Mouse (Mus musculus): ENCODE data around the gene Hus1b. TPM values are rescaled to one million over a fixed set of nuclear protein-coding genes. Genes with fewer than 3 reads are reported as not detected.
A peak's percentile ranks its signal among the peaks of the same experiment; 100 is the strongest.

The Hus1b gene
- polyA plus RNA-seq, 1 experiment from 2014 or later: not detected

DNA sequence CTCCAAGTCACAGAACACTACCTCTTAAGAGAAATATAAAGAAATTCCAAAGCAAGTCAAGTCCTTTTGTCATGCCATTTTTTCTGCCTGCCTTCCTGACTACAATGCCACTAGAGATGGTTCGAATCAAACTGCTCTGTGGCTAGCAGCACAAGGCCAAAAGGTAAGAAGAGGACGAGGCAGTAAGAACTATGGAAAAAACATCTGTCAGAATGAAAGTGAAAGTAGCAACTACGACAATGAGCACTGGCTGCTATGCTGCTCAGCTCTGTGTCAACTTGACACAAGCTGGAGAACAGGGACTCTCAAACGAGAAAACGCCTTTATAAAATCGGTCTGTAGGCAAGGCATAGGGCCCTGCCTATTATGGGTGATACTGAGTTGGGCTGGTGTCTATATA, 14.6 kb downstream of the Hus1b start:
- H3K4me2 ChIP-seq: no peak overlapping the region
- no peaks in the 10 kb centered on the region for H3K9me3 ChIP-seq
- WGBS: 71% methylated on average over 6 of the region's 6 CpGs
- H3K27me3 ChIP-seq: no peaks in the 10 kb centered on the region
- H3K4me1 ChIP-seq: no peaks in the 10 kb centered on the region
- H3K36me3 ChIP-seq (replicated peaks): 0 out of 2 replicates have a peak, but pooled peaks cover 4% of the 10 kb centered on the region
- H3K27ac ChIP-seq: no peak overlapping the region
- no peak for ATAC-seq (ENCODE audit: low FRiP score)
- H3K4me3 ChIP-seq (replicated peaks): no peak overlapping the region
- no peak overlapping the region for H3K9ac ChIP-seq

DNA sequence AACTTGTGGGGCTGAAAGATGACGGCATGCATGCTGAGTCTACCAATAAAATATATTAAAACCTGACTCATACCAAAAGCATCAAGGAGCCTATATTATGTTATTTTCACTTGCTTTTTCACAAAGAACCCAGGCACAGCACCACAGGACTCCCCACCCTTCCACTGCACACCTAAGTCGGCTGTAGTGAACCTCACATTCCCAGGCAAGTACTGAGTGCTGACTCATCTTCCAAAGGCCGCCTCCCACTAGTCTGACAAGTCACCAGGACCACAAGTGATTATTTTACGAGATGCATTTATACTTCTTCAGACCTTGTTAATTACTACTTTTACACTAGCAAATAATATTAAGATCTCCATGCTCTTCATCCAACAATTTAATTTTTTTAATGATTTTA, 15.9 kb downstream of the Hus1b start:
- ATAC-seq (ENCODE audit: low FRiP score): no peak
- Histone ChIP-seq H3K4me2 (no peak overlapping the region), H3K27me3 (no peaks in the 10 kb centered on the region), H3K9ac (no peak overlapping the region), H3K36me3 (replicated peaks) (0 out of 2 replicates have a peak, but pooled peaks cover 8% of the 10 kb centered on the region), H3K27ac (no peak overlapping the region), H3K4me3 (replicated peaks) (no peak overlapping the region), H3K9me3 (no peaks in the 10 kb centered on the region), H3K4me1 (no peaks in the 10 kb centered on the region)
- 88% methylated on average over 4 of the region's 4 CpGs for WGBS

DNA sequence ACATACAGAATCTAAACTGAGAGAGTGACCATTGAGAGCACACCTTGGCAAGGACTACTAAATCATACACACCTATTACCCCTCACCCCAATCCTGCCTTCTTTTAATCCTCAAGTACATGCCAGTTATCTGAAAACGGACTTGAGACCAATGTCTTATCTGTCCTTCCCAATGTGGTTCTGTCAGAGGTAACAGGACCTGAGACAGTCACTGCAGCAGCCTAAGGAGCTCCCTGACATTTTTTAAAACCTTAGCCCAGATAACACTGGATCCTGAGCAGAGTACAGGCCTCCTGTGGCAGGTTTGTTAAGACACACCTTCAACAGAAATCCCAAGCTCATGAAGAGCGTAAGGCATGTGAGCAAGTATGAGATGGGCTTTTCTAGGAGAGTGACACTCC, 18.4 kb downstream of the Hus1b start:
- Histone ChIP-seq H3K36me3 (replicated peaks) (peaks cover 12% of the 10 kb centered on the region; the same call in 1 of the 2 replicates), H3K9me3 (no peaks in the 10 kb centered on the region), H3K4me3 (replicated peaks) (no peak overlapping the region), H3K27ac (no peak overlapping the region), H3K4me1 (no peaks in the 10 kb centered on the region), H3K9ac (no peak overlapping the region), H3K4me2 (no peak overlapping the region), H3K27me3 (no peaks in the 10 kb centered on the region)
- ATAC-seq (ENCODE audit: low FRiP score): no peak
- 93% methylated on average over 2 of the region's 2 CpGs for WGBS

DNA sequence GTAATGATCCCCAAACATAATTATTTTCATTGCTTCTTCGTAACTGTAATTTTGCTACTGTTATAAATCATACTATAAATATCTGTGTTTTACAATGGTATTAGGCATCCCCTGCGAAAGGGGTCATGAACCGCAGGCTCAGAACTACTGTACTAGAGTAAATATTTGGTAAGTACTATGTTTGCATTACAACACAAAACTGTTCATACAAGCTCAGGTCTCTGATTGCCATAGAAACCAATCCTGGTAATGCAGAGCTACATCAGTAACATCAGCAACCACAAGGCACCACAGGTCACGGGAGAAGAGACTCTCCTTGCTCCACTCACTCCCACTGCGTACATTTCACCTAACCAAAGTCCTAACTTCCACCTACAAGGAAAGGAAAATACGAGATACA, 23.3 kb downstream of the Hus1b start:
- no peaks in the 10 kb centered on the region for H3K4me1 ChIP-seq
- no peak for ATAC-seq (ENCODE audit: low FRiP score)
- no peaks in the 10 kb centered on the region for H3K9me3 ChIP-seq
- no peak overlapping the region for H3K27ac ChIP-seq
- H3K4me2 ChIP-seq: no peak overlapping the region
- no peak overlapping the region for H3K4me3 ChIP-seq (replicated peaks)
- H3K9ac ChIP-seq: no peak overlapping the region
- peaks cover 7% of the 10 kb centered on the region; the same call in 1 of the 2 replicates for H3K36me3 ChIP-seq (replicated peaks)
- no peaks in the 10 kb centered on the region for H3K27me3 ChIP-seq
- WGBS: 90% methylated on average over 6 of the region's 6 CpGs

DNA sequence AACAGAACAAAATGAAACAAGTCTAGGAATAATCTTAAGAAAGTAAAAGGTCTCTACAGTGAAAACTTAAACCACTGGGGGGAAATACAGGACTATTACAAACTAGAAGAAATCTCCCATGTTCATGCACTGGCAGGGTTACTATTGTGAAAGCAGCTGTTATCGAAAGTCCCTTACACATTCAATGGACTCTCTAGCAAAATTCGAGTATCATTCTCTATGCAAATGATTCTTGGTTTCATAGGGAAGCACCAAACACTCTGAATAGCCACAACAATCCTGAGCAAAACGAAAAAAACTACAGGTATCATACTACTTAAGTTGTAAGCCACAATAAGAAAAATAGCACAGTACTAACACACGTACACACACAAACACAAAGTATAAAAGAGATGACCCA, 25.6 kb downstream of the Hus1b start:
- H3K9ac ChIP-seq: no peak overlapping the region
- H3K4me3 ChIP-seq (replicated peaks): no peak overlapping the region
- H3K4me2 ChIP-seq: no peak overlapping the region
- no peak for ATAC-seq (ENCODE audit: low FRiP score)
- no peaks in the 10 kb centered on the region for H3K27me3 ChIP-seq
- no peak overlapping the region for H3K27ac ChIP-seq
- H3K4me1 ChIP-seq: no peaks in the 10 kb centered on the region
- no peaks in the 10 kb centered on the region for H3K9me3 ChIP-seq
- WGBS: 88% methylated on average over 4 of the region's 4 CpGs
- H3K36me3 ChIP-seq (replicated peaks): peaks cover 5% of the 10 kb centered on the region; the same call in 1 of the 2 replicates

DNA sequence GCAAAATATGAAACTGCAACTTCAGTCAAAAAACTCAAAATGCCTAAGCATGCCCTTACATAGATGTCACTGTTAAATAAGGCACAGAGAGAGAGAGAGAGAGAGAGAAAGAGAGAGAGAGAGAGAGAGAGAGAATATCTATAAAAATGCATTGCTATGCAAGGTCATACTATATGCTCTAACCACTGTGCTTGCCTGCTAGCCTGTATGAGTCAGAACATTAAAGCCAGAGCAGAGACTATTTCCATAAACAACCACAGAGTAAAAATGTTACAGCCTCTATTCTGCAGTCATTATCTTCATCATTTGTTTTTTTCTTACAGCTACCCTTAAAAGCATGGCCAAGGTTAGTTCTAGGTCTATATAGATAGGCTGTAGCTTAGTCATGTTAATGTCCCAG, 33.8 kb downstream of the Hus1b start:
- H3K9me3 ChIP-seq: no peaks in the 10 kb centered on the region
- no peaks in the 10 kb centered on the region for H3K36me3 ChIP-seq (replicated peaks)
- H3K27me3 ChIP-seq: no peaks in the 10 kb centered on the region
- no peak overlapping the region for H3K27ac ChIP-seq
- H3K4me1 ChIP-seq: peaks cover 5% of the 10 kb centered on the region
- no peak for ATAC-seq (ENCODE audit: low FRiP score)
- H3K4me2 ChIP-seq: no peak overlapping the region
- H3K4me3 ChIP-seq (replicated peaks): no peak overlapping the region
- H3K9ac ChIP-seq: no peak overlapping the region

DNA sequence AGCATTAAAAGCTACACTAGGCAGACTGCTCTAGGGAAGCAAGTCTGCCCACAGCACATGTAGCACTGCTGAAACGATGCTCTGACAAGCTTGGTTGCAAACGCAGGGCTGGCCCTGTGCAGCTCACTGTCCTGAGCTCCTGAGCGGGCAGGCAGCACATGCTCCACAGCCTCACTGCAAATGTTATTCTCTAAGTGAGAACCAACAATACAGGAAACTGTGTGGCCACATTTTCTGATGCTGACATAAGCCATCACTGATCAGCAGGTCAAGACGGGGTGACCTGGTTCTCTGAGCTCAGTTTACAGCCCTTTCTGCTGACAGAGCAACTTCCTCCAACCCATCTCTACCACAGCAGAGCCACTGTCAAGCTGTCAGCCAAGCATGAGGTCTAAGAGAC, 34.5 kb downstream of the Hus1b start:
- no peak overlapping the region for H3K27ac ChIP-seq
- no peaks in the 10 kb centered on the region for H3K9me3 ChIP-seq
- H3K36me3 ChIP-seq (replicated peaks): no peaks in the 10 kb centered on the region
- H3K4me3 ChIP-seq (replicated peaks): no peak overlapping the region
- 0 out of 2 replicates have a peak, but pooled peaks have one; percentile 33 for ATAC-seq (ENCODE audit: low FRiP score)
- H3K4me1 ChIP-seq: peaks cover 5% of the 10 kb centered on the region
- 39% methylated on average over 4 of the region's 4 CpGs for WGBS
- no peaks in the 10 kb centered on the region for H3K27me3 ChIP-seq
- no peak overlapping the region for H3K9ac ChIP-seq
- no peak overlapping the region for H3K4me2 ChIP-seq

DNA sequence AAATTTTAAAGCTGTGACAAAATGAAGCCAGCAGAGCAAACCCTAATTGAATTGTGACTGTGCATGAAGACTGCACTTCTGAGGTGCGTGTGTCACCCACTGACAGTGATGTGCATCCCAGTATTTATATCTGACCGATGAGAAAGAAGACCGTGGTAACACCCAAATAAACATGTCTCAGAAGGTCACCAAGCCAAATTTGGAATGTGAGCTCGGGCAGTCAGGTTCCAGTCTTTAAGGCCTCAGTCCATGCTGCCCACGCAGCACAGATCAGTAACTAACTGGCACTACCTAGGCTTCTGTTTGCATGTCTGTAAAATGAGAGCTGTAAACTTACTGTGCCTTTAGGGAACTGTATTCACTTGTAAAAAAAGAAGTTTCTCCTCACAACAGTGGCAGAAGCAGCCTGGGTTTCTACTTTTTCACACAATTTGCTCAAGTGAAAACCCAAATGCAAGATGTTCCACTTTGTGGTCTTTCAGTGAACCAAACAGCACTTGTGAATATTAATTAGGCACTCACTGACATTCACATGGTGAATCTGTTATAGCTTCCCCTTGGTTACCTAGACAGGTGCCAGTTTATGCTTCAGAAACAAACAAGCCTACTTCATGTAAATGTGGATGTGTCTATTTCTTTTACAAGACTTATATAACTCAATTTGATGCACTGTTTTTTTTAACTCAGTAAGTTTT, 35.5 kb downstream of the Hus1b start:
- no peak for ATAC-seq (ENCODE audit: low FRiP score)
- no peaks in the 10 kb centered on the region for H3K9me3 ChIP-seq
- H3K36me3 ChIP-seq (replicated peaks): no peaks in the 10 kb centered on the region
- peaks cover 5% of the 10 kb centered on the region for H3K4me1 ChIP-seq
- no peak overlapping the region for H3K9ac ChIP-seq
- H3K27ac ChIP-seq: no peak overlapping the region
- no peaks in the 10 kb centered on the region for H3K27me3 ChIP-seq
- no peak overlapping the region for H3K4me3 ChIP-seq (replicated peaks)
- no peak overlapping the region for H3K4me2 ChIP-seq
- WGBS: 89% methylated on average over 5 of the region's 5 CpGs

DNA sequence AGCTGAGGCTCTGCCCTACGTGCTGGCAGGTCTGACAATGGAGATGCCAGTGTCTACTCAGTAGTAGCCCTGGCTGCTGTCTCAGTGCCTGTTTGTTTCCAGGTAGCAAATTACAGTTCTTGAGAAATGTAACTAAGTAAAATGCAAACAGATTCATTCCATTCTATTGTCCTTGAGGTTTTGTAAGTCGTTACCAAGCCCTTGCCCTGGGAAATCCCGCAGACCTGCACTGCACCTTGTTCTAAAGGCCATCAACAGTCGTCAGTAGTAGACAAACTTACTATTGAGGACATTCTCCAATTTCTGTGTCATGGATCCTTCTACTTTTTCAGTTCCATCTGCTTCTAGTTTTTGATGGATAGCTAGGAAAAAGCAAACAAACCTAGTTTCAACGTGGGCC, 36.7 kb downstream of the Hus1b start:
- H3K4me2 ChIP-seq: no peak overlapping the region
- H3K4me1 ChIP-seq: peaks cover 5% of the 10 kb centered on the region
- ATAC-seq (ENCODE audit: low FRiP score): no peak
- H3K27me3 ChIP-seq: no peaks in the 10 kb centered on the region
- no peak overlapping the region for H3K27ac ChIP-seq
- H3K9ac ChIP-seq: no peak overlapping the region
- no peaks in the 10 kb centered on the region for H3K9me3 ChIP-seq
- no peak overlapping the region for H3K4me3 ChIP-seq (replicated peaks)
- H3K36me3 ChIP-seq (replicated peaks): no peaks in the 10 kb centered on the region
- WGBS: 81% methylated on average over 5 of the region's 5 CpGs

DNA sequence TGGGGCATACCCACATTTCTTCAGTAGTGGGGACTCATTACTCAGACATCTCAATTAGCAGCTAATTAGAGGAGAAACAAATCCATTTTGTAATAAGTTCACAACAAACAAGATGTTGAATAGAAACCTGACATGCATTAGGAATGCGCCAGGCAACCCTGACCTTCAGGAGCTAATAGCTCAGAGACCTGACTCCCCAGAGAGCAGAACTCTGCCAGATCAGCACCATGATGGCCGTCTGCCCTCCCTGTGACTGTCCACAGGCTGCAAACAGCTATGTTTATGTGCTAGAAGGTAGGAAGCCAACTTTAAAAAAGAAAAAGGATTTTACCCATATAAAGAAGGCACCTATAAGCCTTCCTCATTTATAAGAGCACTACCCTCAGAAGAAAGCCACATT, 45.3 kb downstream of the Hus1b start:
- 56% methylated on average over 2 of the region's 2 CpGs for WGBS
- no peaks in the 10 kb centered on the region for H3K9me3 ChIP-seq
- H3K4me1 ChIP-seq: 0 out of 2 replicates have a peak, but pooled peaks cover 2% of the 10 kb centered on the region
- no peak for ATAC-seq (ENCODE audit: low FRiP score)
- H3K36me3 ChIP-seq (replicated peaks): 0 out of 2 replicates have a peak, but pooled peaks cover 8% of the 10 kb centered on the region
- no peaks in the 10 kb centered on the region for H3K27me3 ChIP-seq
- no peak overlapping the region for H3K4me2 ChIP-seq
- no peak overlapping the region for H3K9ac ChIP-seq
- no peak overlapping the region for H3K4me3 ChIP-seq (replicated peaks)
- H3K27ac ChIP-seq: no peak overlapping the region

DNA sequence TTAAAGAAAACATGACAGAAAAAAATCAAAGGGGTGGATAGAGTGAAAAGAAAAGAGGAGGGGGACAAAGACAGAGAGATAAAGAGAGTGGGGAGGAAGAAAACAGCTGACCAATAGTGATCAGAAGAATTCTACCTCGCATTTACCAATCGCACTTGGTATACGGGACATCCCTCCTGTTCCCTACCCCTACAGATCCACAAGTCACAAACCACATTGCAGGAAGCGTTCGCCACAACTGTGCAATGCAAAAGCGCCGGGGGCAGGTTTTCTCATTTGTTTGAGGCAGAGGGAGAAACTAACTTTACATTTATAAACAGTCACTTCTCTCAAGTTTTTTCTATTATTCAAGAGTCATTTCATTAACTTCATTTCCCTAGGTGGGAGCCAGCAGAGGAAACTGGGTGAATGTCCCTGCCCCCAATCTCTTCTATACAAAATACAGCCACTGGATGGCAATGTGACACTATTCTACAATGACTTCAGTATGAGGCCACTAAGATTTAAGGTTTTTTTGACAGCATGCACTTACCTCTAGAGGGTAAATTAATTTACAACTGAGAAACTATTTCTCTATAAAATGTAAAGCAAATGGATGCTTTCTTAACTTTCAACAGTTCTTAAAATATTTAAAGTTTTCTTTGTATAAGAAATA, 46.0 kb downstream of the Hus1b start:
- no peak for ATAC-seq (ENCODE audit: low FRiP score)
- no peak overlapping the region for H3K4me2 ChIP-seq
- 0 out of 2 replicates have a peak, but pooled peaks cover 8% of the 10 kb centered on the region for H3K36me3 ChIP-seq (replicated peaks)
- no peak overlapping the region for H3K27ac ChIP-seq
- H3K9ac ChIP-seq: no peak overlapping the region
- 93% methylated on average over 7 of the region's 7 CpGs for WGBS
- 0 out of 2 replicates have a peak, but pooled peaks cover 2% of the 10 kb centered on the region for H3K4me1 ChIP-seq
- H3K4me3 ChIP-seq (replicated peaks): no peak overlapping the region
- H3K27me3 ChIP-seq: no peaks in the 10 kb centered on the region
- no peaks in the 10 kb centered on the region for H3K9me3 ChIP-seq

Data from forebrain, embryonic 12.5 days (tissue).